Mouse (Mus musculus) spleen, postnatal 36 days (tissue): ENCODE measurements around the gene C2cd3.
A peak's percentile ranks its signal among the peaks of the same experiment; 100 is the strongest.

Experiments used
- DNase-seq, 2 experiments: peaks; one replicate each; pipeline ENCODE4 v3.0.0; 2022; ENCODE audit warnings: low spot score in 2 of 2, mixed read lengths in 1 of 2

The C2cd3 gene

GRCm38 (mm10) chr7:100402715-100403114 lies 30.7 kb downstream of the C2cd3 start:
- DNase-seq: no peak

GRCm38 (mm10) chr7:100407677-100408076 lies 35.6 kb downstream of the C2cd3 start:
- no peak for DNase-seq

- no peak for DNase-seq
Measured at GRCm38 (mm10) chr7:100408684-100409083, 36.7 kb downstream of the C2cd3 start.

GRCm38 (mm10) chr7:100425795-100426194 lies 53.8 kb downstream of the C2cd3 start:
- no peak for DNase-seq

- DNase-seq: peak; percentile 43 to 55
Measured at GRCm38 (mm10) chr7:100429102-100429501, 57.1 kb downstream of the C2cd3 start.

- DNase-seq: peak; percentile 10 to 17
Measured at GRCm38 (mm10) chr7:100429911-100430310, 57.9 kb downstream of the C2cd3 start.

- DNase-seq: peak in 1 of 2 experiments; percentile 13
Measured at GRCm38 (mm10) chr7:100431103-100431502, 59.1 kb downstream of the C2cd3 start.

GRCm38 (mm10) chr7:100433295-100433694 lies 61.3 kb downstream of the C2cd3 start:
- DNase-seq: no peak

- DNase-seq: no peak
Measured at GRCm38 (mm10) chr7:100443728-100444127, 71.7 kb downstream of the C2cd3 start.

GRCm38 (mm10) chr7:100446271-100446670 lies 74.2 kb downstream of the C2cd3 start:
- no peak for DNase-seq

GRCm38 (mm10) chr7:100448530-100448929 lies 76.5 kb downstream of the C2cd3 start:
- no peak for DNase-seq

- DNase-seq: no peak
Measured at GRCm38 (mm10) chr7:100448985-100449384, 77.0 kb downstream of the C2cd3 start.

GRCm38 (mm10) chr7:100458153-100458552 lies 86.1 kb downstream of the C2cd3 start:
- peak; percentile 57 to 68 for DNase-seq

- no peak for DNase-seq
Measured at GRCm38 (mm10) chr7:100459862-100460261, 87.8 kb downstream of the C2cd3 start.

GRCm38 (mm10) chr7:100461621-100462151 lies 89.7 kb downstream of the C2cd3 start:
- DNase-seq: peak; percentile 44 to 58

GRCm38 (mm10) chr7:100463194-100463593 lies 91.2 kb downstream of the C2cd3 start:
- peak; percentile 58 to 73 for DNase-seq

- no peak for DNase-seq
Measured at GRCm38 (mm10) chr7:100463757-100464156, 91.7 kb downstream of the C2cd3 start.

- no peak for DNase-seq
Measured at GRCm38 (mm10) chr7:100464248-100464647, 92.2 kb downstream of the C2cd3 start.

GRCm38 (mm10) chr7:100465248-100465647 lies 93.2 kb downstream of the C2cd3 start:
- no peak for DNase-seq

GRCm38 (mm10) chr7:100465656-100466309 lies 93.8 kb downstream of the C2cd3 start:
- peak; percentile 55 to 71 for DNase-seq

- peak; percentile 71 to 88 for DNase-seq
Measured at GRCm38 (mm10) chr7:100466781-100467510, 94.9 kb downstream of the C2cd3 start.

- no peak for DNase-seq
Measured at GRCm38 (mm10) chr7:100468761-100469160, 96.7 kb downstream of the C2cd3 start.

GRCm38 (mm10) chr7:100469502-100469901 lies 97.5 kb downstream of the C2cd3 start:
- DNase-seq: no peak
